Mouse (Mus musculus) kidney, postnatal 25 days (tissue): Measurements from ENCODE around the gene Haghl.
"Not testable (repeated sequence)": the region's sequence is repeated elsewhere in the genome, so short reads cannot be mapped to it uniquely, and the experiment has no call there.

Experiments
- DNase-seq, 2 experiments: peaks; one replicate each; pipeline ENCODE4 v3.0.0; 2021; ENCODE audit warnings: mixed read lengths in 2 of 2

Gene Haghl

DNA sequence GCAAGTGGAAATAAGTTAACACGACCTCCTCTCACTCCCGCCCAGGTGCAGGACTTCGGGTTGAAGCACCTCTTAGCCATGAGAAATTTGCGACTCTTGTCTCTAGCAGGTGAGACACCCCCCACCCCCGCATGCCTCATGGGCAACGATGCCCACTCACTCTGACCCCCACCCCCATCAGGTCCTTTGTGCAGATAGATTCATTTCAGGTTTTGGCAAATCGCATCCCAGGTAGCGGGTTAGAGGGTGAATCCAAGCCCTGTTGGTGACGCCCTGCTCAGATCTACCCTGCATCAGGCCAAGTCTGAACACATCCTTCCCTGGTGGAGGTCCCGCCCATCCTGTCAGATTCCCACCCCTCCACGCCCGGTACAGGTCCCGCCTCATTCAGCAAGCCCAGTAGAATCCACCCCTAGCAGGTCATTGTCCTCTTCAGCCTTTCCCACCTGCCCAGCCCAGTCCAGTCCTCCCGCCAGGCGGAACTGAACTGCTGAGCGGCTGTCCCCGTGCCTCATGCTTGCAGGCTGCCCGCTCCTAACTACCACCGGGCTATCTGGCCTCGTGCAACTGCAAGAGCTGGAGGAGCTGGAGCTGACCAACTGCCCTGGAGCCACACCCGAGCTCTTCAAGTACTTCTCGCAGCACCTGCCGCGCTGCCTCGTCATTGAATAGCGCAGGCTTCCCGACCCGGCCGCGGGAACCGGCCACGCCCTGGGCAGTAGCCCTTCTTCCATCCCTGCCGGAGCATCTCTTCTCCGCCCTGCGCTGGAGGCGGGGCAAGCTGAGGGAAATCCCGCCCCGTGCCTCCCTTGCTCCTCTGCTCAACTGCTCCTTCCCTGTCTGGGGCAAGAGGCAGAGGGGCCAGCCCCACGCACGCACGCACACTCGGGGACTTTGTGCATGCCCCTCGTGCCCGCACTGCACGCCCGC, 33.6 kb upstream of the Haghl start:
- peak in 1 of 2 experiments; percentile 51 for DNase-seq

- peak in 1 of 2 experiments; percentile 26 for DNase-seq
Measured at GRCm38 (mm10) chr17:25817662-25818061, 32.2 kb upstream of the Haghl start.

DNA sequence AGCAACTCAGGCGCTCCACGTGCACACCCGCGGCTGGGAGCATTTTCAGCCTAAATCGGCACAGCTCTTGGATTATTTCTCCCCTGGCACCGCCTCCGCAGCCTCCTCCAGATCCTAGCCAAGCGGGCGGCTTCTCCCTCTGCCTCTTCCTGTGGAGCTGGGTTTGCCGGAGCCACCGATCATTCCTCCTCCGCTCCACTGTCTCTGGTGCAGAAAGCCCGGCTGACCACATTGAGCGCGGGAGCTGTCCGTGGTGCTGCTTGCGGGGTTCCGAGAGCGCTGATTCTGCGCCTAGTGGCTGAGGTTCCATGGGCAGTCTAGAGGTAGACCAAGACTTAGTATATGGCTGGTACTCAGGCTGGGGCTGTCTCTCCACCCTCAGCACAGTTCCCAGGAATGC, 28.0 kb upstream of the Haghl start:
- peak; percentile 87 to 89 for DNase-seq

- DNase-seq: no peak
Measured at GRCm38 (mm10) chr17:25810890-25811289, 25.4 kb upstream of the Haghl start.

DNA sequence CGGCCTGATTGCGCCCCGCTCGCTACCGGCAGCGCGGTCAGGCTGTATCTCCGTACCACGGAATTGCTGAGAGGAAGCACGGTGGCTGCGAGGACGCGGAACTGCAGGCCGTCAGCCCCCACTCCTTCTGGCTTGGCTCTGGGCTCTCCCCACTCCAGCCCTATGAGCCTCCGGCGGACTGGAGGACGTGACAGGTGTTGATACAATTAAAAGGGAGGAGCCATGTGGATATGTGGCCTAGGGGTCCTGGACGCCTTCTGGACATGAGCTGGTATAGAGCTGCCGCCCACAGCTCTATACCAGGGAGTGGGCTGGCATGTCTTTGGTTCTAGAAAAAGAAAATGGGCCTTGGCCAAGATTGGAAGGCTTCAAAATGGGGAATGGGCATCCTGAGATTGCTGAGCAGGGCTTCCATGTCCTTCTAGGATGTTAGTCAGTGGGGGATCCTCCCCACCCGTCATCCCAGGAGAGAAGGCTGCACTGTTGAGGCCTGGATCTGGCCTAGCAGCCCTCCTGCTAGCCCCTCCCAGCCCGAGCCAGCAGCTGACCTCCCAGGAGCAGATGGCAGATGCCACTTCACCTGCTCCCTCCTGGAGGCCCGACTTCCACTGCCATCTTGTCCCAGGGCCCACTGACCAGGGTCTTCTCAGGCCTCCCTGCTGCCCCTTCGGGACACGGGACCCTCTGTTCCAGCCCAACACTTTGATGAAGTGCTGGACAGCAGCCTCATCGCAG, 24.3 kb upstream of the Haghl start:
- no peak for DNase-seq

DNA sequence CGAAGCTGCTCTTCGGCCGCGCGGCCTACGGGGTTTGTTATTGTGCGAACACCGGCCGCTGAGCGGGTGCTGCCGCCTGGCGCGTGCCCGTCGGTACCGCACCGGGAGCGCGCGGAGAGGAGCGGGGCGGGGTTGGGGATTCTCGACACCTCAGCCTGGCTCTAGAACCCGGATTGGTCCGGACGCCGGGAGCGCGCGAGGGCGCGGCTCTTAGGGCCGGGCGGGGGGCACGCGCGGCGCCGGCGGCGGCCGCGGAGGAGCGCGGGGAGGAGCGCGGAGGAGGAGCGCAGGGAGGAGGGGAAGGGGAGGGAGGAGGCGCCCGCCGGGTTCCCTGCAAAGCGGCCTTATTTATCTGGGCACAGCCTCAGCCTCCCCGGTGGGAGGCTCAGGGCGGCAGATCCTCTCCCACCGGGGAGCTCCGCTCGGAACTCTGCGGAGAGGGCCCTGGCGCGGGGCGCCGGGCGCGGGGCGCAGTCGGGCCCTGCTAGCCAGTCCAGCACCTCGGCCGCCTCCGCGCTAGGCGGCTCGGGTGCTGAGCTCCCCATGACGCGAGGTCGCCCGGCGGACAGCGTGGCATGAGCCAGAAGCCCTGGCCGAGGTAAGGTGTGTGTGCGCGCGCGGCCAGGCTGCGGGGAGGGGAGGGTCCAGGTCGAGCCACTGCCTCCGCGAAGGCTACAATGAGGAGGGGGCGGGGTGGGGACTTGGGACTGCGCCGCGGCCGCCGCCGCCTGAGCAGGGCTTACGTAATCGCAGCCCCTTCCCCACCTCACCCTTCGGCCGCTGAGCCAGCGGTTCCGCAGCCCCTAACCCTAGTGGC, 23.5 kb upstream of the Haghl start, which contains the start of gene Fbxl16:
Gene Fbxl16 (plus strand): TSS at position 297 of the 817 bp plus-strand sequence.
- peak; percentile 61 to 88 for DNase-seq

DNA sequence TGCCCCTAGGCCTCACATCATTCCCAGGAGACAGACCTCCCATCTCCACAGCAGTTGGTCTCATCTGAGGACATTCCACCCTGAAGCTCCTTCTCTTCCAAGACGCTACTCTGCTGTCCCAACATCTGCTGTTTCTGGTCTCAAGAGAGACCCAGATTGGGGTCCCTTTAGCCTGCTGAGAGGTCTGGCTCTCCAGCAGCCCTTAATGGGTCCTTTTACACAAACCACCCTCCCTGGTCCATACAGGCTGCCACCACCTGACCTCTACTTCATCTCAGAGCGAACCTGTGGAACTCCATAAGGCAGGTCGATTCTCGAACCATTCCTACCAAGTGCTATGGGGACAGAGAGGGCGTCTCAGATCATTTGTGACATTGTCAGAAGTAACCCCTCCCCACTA, 22.6 kb upstream of the Haghl start:
- DNase-seq: no peak

DNA sequence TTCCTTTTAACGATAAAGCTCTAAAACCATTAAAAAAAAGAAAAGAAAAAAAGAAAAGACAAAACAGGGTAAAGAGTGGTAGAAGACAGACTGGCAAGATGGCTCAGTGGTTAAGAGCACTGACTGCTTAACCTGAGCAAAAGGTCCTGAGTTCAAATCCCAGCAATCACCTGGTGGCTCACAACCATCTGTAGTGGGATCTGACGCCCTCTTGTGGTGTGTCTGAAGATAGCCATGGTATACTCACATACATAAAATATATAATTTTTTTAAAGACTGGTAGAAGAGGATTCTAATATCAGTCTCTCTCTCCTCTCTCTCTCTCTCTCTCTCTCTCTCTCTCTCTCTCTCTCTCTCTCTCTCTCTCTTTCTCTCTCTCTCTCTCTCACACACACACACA, 22.0 kb upstream of the Haghl start:
- DNase-seq: not testable (repeated sequence)

DNA sequence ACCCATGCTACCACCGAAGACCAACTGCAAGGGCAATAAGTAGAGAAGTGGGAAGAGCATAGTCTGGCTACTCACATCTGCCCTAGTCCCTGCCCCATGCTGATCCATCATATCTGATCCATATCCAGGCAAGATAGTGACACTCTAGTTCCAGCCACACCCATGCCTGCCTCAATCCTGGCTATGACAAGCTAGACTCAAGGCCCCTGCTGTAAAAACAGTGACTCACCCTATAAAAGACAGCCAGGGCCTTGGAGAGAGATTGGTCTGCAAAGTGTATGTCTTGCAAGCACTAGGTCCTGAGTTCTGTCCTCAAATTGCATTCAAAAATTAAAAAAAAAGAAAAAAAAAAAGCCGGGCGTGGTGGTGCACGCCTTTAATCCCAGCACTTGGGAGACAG, 21.0 kb upstream of the Haghl start:
- no peak for DNase-seq

GRCm38 (mm10) chr17:25802825-25803517, 17.5 kb upstream of the Haghl start:
- no peak for DNase-seq

GRCm38 (mm10) chr17:25801029-25801428, 15.6 kb upstream of the Haghl start:
- peak; percentile 77 to 78 for DNase-seq

DNA sequence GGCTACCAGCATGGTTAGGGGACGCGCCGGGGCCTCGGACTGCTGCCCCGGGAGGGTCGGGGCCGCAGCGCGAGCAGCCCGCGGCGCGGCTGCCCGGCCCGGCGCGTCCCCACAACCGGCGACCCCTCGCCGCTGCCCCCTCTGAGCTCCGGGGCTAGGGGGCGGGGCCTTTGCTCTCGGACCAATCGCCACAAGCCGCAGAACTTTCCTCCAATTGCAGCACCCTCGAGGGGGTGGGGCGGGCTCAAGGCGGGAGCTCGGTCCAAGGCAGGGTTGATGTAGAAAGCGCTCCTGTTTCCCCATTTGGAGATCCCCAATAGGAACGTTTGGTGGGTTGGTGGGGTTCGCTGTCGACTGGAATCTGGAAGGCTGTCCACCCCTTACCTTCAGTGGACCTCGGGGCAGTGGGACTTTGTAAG, 11.5 kb upstream of the Haghl start, which contains the start of gene Metrn:
Gene Metrn (minus strand): TSS at position 186 of the 419 bp plus-strand sequence.
- peak; percentile 94 to 96 for DNase-seq

- DNase-seq: peak; percentile 35 to 76
Measured at GRCm38 (mm10) chr17:25796211-25796771, 10.8 kb upstream of the Haghl start.

- peak; percentile 70 to 91 for DNase-seq
Measured at GRCm38 (mm10) chr17:25795609-25796092, 10.2 kb upstream of the Haghl start, which contains the start of gene AC134908.4. AC134908.4 (minus strand) TSS chr17:25795659.

DNA sequence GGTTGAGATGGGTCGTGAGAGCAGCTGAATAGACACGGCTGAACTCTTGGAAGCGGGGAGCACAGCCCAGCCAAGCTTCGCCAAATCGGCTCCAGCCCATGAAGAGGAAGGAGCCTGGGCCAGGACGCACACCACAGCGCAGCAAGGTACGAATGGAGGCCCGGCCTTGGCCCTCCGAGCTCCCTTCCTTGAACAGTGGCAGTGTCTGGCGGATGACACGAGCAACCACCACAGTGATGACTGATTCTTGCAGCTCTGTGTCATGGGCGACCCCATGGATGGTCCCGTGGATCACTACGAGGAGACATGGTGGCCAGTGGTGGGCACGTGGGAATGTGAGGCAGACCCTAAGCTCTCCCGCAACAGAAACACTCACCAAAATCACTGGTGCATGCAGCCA, 9.5 kb upstream of the Haghl start:
- DNase-seq: no peak

DNA sequence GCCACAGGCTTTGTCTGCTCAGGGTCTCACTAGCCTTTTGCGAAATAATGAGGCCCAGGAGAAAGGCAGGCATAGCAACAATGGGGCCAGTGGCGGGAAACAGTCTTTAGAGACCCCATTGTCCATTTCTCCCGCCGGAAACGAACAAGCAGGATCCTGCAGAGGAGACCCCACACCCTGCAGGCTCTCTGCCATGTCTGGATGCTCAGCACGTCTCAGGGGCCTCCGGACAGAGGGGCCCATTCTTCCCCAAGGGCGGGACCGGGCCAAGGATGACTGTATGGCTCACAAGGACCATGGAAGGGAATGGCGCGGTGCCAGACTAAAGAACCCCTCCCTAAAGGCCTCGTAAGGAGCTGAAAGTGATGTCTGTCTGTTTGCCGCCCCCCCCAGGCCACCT, 8.7 kb upstream of the Haghl start:
- no peak for DNase-seq

DNA sequence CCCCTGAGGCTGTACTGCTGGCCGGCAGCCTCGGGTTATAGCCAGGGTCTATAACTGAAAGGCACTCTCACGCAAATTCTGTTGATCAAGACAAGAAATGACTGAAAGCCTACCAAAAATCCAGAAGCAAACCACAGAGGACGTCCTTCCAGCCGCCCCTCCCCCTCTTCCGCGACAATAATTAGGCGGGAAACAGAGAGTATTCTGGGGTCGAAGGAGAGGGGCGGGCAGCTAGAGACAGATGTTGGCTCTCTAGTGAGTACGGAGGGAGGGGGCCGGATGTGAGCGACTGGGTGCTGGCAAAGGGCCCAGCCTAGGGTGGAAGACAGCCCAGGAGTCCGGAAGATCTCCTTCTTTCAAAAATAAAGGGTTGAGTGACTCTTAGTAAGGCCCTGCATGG, 7.1 kb upstream of the Haghl start, which contains the start of gene Fam173a:
Gene Fam173a (minus strand): TSS at position 287 of the 400 bp plus-strand sequence.
- peak; percentile 89 to 92 for DNase-seq

- peak; percentile 83 to 89 for DNase-seq
Measured at GRCm38 (mm10) chr17:25791843-25792527, 6.5 kb upstream of the Haghl start.

DNA sequence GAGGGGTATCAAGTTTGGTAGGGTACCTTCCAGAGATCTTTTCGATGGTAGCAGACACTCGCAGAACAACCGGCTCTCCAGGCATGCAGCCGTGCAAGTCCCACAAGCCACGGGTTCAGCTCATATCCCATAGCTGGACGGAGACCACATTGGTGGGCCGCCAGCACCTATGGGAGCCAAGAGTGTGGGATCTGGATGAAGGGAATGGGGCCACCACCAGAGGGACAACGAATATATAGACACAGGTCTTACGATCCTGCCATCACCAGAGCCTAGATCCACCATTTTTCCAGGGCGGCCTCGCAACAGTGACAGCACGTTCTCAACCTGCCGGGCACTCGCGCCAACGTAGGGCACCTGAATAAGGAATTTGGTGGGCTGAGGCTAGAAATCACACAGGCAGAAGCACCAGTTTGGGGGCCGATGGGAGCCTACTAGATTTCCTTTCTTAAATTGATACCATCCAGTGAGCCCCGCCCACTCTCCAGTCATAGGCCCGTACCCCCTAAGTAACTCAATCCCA, 5.9 kb upstream of the Haghl start:
- DNase-seq: no peak

DNA sequence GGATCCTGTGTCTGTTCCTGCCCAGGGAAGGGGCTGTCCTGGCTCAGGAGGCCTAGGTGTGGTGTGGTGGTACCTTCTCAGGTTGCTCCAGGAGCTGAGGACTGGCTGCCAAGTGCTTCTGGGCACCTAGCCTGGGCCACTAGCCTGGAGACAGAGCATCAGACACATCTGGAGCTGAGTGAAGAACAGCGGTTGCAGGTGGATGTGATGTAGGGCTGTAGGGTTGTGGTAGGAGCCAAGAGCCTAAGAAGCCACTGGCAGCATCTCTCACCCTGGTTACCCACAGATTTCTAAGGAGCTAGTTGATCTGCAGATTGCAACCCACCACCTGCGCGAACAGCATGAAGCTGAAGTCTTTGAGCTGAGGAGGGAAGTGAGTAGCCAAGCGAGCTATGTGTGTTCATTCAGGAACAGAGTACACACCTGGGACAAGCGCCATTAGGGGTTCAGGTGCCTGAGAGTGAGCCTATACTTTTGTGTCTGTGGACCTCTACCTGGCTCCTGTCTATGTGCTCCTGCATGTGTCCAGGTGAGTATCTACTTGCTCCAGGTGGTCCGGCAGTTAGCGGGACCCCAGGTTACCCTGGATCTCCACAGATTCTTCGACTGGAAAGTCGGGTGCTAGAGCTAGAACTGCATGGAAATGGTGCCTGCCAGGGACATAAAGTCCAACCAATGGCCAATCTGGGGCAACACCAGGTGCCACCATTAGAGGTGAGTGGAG, 1.5 kb upstream of the Haghl start:
- DNase-seq: no peak
